10 mouse cellular contexts compared by ENCODE assay signal in genomic region chr15:41193240-41193639, GRCm38 (mm10).
A peak's percentile ranks its signal among the peaks of the same experiment; 100 is the strongest.
DNase-seq lines count a peak whose midpoint lies in the region; TF ChIP-seq lines count a peak whose summit lies in the region.
"Had no signal": no experiment of that assay in that cellular context is flagged by ENCODE, and none has a peak within 500 bp of the region (broad histone marks: within the 10 kb centered on the region; RNA-seq: fewer than 3 reads in every experiment).

No protein-coding gene starts in this region.

- no peak for TF ChIP-seq POLR2A in liver, adult 2 months (IDR thresholded peaks at IDR 0.05; ENCODE audit: extremely low read depth, insufficient read depth, low read length)

- no peaks in the 10 kb centered on the region for H3K4me1 ChIP-seq in liver, adult 2 months (ENCODE audit: control insufficient read depth, insufficient read depth, low read length)
- H3K4me1 ChIP-seq: stomach, embryonic 15.5 days had no signal

- intact Hi-C loops in gastrocnemius, postnatal 14 days (cut with DNase I; ENCODE audit: low total_unique reads) = no loop called here

- TF ChIP-seq CTCF in liver, adult 2 months (IDR thresholded peaks at IDR 0.05; ENCODE audit: low read depth, low read length) = peak; percentile 45

- DNase-seq in liver, adult 2 months (ENCODE audit: extremely low read depth, low read depth, low spot score) = peak; percentile 50
- DNase-seq in liver (no peak), R1 (ENCODE audit: low read depth, low spot score) (peak; percentile 87)
- peak; percentile 83 for DNase-seq in cerebellum, adult 9-10 months
- DNase-seq in gastrocnemius, postnatal 14 days = peak; percentile 19
- DNase-seq in layer of hippocampus, postnatal 14 days (ENCODE audit: low spot score in 2 of 2) = peak; percentile 49 to 87
- peak; percentile 11 for DNase-seq in retina, adult 2 months (ENCODE audit: low read depth, low spot score)
- DNase-seq in spleen, postnatal 14 days (ENCODE audit: low spot score in 2 of 2) = no peak

- 15% methylated on average over 3 of the region's 3 CpGs for WGBS in liver, adult 2 months

- H3K27me3 ChIP-seq in liver, adult 2 months (ENCODE audit: control insufficient read depth, insufficient read depth, low read length) = no peaks in the 10 kb centered on the region
- H3K27me3 ChIP-seq: stomach, embryonic 15.5 days had no signal

- no peaks in the 10 kb centered on the region for H3K79me2 ChIP-seq in liver, adult 2 months (ENCODE audit: control insufficient read depth, insufficient read depth, low read length)

- H3K27ac ChIP-seq in liver, adult 2 months (replicated peaks; ENCODE audit: insufficient read depth, low read depth, low read length) = no peak overlapping the region
- H3K27ac ChIP-seq: liver, embryonic 14.5 days; stomach, embryonic 15.5 days had no signal

- no peaks in the 10 kb centered on the region for H3K36me3 ChIP-seq in liver, adult 2 months (ENCODE audit: control insufficient read depth, insufficient read depth, low read length)
- H3K36me3 ChIP-seq: stomach, embryonic 15.5 days had no signal

- H3K9ac ChIP-seq in liver, adult 2 months (ENCODE audit: low read depth, low read length) = no peak overlapping the region
- H3K9ac ChIP-seq: liver, embryonic 14.5 days; stomach, embryonic 15.5 days had no signal

- H3K4me3 ChIP-seq in liver, adult 2 months (ENCODE audit: insufficient read depth, low read depth, low read length) = no peak overlapping the region
- H3K4me3 ChIP-seq: stomach, embryonic 15.5 days had no signal

Comparison
In these comparisons a context has a peak if more than half of its experiments do, and no peak if none do; other contexts are left out.
1. DNase-seq: peak in liver, adult 2 months (single experiment), R1 (single experiment), cerebellum, adult 9-10 months (single experiment), gastrocnemius, postnatal 14 days (single experiment), layer of hippocampus, postnatal 14 days (2 of 2) and retina, adult 2 months (single experiment); none in liver (single experiment) and spleen, postnatal 14 days (0 of 2).